ENCODE assay signal across 20 mouse cellular contexts in genomic region chr6:113791012-113791411, GRCm38 (mm10).
"Had no signal": no experiment of that assay in that cellular context is flagged by ENCODE, and none has a peak within 500 bp of the region (broad histone marks: within the 10 kb centered on the region; RNA-seq: fewer than 3 reads in every experiment).

No protein-coding gene starts in this region.

- H3K9ac ChIP-seq: limb, embryonic 13.5 days; neural tube, embryonic 12.5 days; neural tube, embryonic 15.5 days; stomach, embryonic 15.5 days had no signal

- DNase-seq: kidney, adult 18-20 months; kidney, adult 9 months; kidney, postnatal 14 days; kidney, postnatal 4 days; lung, adult 2 months; lung, postnatal 36 days; midbrain, embryonic 14.5 days; retina, postnatal 1 day; right cerebral cortex, postnatal 25 days; spleen, adult 18-20 months; thymus, postnatal 25 days had no signal

- H3K36me3 ChIP-seq: limb, embryonic 10.5 days; limb, embryonic 13.5 days; stomach, embryonic 15.5 days had no signal

- H3K27ac ChIP-seq: hindbrain, postnatal 0 days; limb, embryonic 10.5 days; limb, embryonic 13.5 days; neural tube, embryonic 12.5 days; neural tube, embryonic 15.5 days; stomach, embryonic 15.5 days had no signal

- H3K27me3 ChIP-seq: neural tube, embryonic 12.5 days; neural tube, embryonic 15.5 days; stomach, embryonic 15.5 days had no signal

- H3K4me3 ChIP-seq: limb, embryonic 10.5 days; limb, embryonic 13.5 days; neural tube, embryonic 12.5 days; neural tube, embryonic 15.5 days; stomach, embryonic 15.5 days had no signal

- H3K4me2 ChIP-seq: limb, embryonic 13.5 days; midbrain, embryonic 11.5 days; neural tube, embryonic 12.5 days; neural tube, embryonic 15.5 days; stomach, embryonic 15.5 days had no signal

- ATAC-seq: hindbrain, postnatal 0 days; inflammation-experienced regulatory T-cells, adult 6 months; intestine, embryonic 16.5 days had no signal

- H3K9me3 ChIP-seq: limb, embryonic 10.5 days; limb, embryonic 13.5 days; neural tube, embryonic 12.5 days; neural tube, embryonic 15.5 days; stomach, embryonic 15.5 days had no signal
